Mouse (Mus musculus) liver, adult 2 months (tissue): ENCODE results near the gene Slc16a9. TPM values are rescaled to one million over a fixed set of nuclear protein-coding genes. Genes with fewer than 3 reads are reported as not detected.
A peak's percentile ranks its signal among the peaks of the same experiment; 100 is the strongest.

Experiments used
- DNase-seq: peaks from one replicate; pipeline ENCODE4 v3.0.0-alpha.2; 2011; ENCODE audit warnings: low read depth, low spot score; ENCODE audit errors: extremely low read depth
- H3K27ac ChIP-seq: fragments of 200-500 bp; replicated peaks from 2 replicates; pipeline ENCODE4 v1.5.1; 2012; ENCODE audit warnings: low read depth, mild to moderate bottlenecking, control low read depth, inconsistent platforms, low read length; ENCODE audit not compliant: insufficient read depth
- H3K27me3 ChIP-seq: fragments of 200-500 bp; 2 replicates; pipeline ENCODE4 v1.6.1; 2012; ENCODE audit warnings: mild to moderate bottlenecking, moderate library complexity, low read length, inconsistent platforms; ENCODE audit not compliant: control insufficient read depth, insufficient read depth
- H3K36me3 ChIP-seq: fragments of 200-500 bp; 2 replicates; pipeline ENCODE4 v1.6.1; 2012; ENCODE audit warnings: low read length, inconsistent platforms; ENCODE audit not compliant: control insufficient read depth, insufficient read depth
- H3K4me1 ChIP-seq: fragments of 200-500 bp; 2 replicates; pipeline ENCODE4 v1.6.1; 2011; ENCODE audit warnings: low read length; ENCODE audit not compliant: control insufficient read depth, insufficient read depth
- H3K4me3 ChIP-seq: fragments of 200-500 bp; 2 replicates; pipeline ENCODE4 v1.5.1; 2011; ENCODE audit warnings: low read depth, mild to moderate bottlenecking, control low read depth, low read length, moderate library complexity; ENCODE audit not compliant: insufficient read depth
- H3K79me2 ChIP-seq: fragments of 200-500 bp; 2 replicates; pipeline ENCODE4 v1.6.1; 2012; ENCODE audit warnings: inconsistent platforms, mild to moderate bottlenecking, low read length, moderate library complexity; ENCODE audit not compliant: control insufficient read depth, insufficient read depth
- H3K9ac ChIP-seq: fragments of 200-500 bp; 2 replicates; pipeline ENCODE4 v1.6.1; 2012; ENCODE audit warnings: low read depth, mild to moderate bottlenecking, control low read depth, inconsistent platforms, low read length
- CTCF ChIP-seq: fragments of 200-500 bp; IDR thresholded peaks from 2 replicates; pipeline ENCODE4 v1.5.1; 2011; ENCODE audit warnings: low read depth, low read length, control low read depth
- POLR2A ChIP-seq: fragments of 200-500 bp; IDR thresholded peaks from 2 replicates; pipeline ENCODE4 v1.6.1; 2011; ENCODE audit warnings: low read length, control low read depth; ENCODE audit not compliant: insufficient read depth; ENCODE audit errors: extremely low read depth
- WGBS: fragments of 180-500 bp; shearing (Covaris S2); methylation state at CpG from one replicate; pipeline ENCODE4 v1.1.7; 2018; 5-methylcytosine and 5-hydroxymethylcytosine counted together
- polyA plus RNA-seq: library from polyadenylated mRNA; depleted of rRNA; stranded (reverse); fragments of >200 nt; gene quantifications from 2 replicates; pipeline ENCODE4 v1.2.3, GENCODE M21; 2012; rRNA removed
- total RNA-seq: library from RNA; depleted of rRNA; stranded (reverse); fragments of >200 nt; gene quantifications from 2 replicates; pipeline ENCODE4 v1.2.3, GENCODE M21; 2014; rRNA removed

The Slc16a9 gene
- total RNA-seq (2.4 and 2.8 TPM in 2 replicates), polyA plus RNA-seq (0.80 and 1.7 TPM in 2 replicates)

DNA sequence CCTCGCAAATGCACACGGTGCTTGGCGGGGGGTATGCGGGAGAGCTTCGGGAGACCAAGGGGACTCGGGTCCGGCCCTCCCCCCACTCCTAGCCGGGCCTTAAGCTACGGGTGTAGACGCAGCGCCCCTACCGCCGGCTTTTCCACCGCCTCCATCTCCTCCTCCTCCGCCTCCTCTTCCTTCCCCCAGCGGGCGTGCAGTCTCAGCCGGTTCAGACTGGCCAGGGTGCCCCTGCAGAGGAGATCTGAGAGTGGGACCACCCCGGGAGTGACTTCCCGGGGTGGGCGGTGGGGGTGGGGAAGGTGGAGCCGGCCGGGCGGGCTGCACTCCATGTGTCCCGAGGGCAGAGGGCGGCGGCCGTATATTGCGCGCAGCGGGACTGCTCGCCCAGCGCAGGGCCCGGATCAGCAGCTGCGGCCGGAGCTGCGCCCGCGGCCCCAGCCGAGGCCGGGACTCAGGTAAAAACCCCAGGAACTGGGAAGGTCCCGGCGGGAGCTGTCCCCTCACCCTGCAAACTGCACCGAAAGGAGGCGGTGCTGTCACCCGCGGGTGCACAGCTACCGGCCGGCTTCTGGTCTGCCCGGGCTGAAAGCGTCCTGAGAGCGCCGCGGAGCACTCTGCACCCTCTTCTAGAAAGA lies at the start of gene Slc16a9:
TSS of gene Slc16a9 (plus strand) at position 180 of the 638 bp plus-strand sequence.
- H3K27ac ChIP-seq: peak within 1 kb of the TSS; percentile 45; the same call in 1 of the 2 replicates
- no peaks in the 10 kb centered on the region for H3K4me1 ChIP-seq
- H3K36me3 ChIP-seq: no peaks in the 10 kb centered on the region
- H3K79me2 ChIP-seq: no peaks in the 10 kb centered on the region
- H3K27me3 ChIP-seq: peaks cover 17% of the 10 kb centered on the region; the same call in 1 of the 2 replicates
- 2% methylated on average over 54 of the region's 54 CpGs for WGBS
- DNase-seq: no peak
- TF ChIP-seq CTCF: 0 out of 2 replicates have a peak, but pooled peaks have one; percentile 20
- no peak for TF ChIP-seq POLR2A
- peak within 1 kb of the TSS; percentile 71 for H3K4me3 ChIP-seq
- peak within 1 kb of the TSS; percentile 72 for H3K9ac ChIP-seq

DNA sequence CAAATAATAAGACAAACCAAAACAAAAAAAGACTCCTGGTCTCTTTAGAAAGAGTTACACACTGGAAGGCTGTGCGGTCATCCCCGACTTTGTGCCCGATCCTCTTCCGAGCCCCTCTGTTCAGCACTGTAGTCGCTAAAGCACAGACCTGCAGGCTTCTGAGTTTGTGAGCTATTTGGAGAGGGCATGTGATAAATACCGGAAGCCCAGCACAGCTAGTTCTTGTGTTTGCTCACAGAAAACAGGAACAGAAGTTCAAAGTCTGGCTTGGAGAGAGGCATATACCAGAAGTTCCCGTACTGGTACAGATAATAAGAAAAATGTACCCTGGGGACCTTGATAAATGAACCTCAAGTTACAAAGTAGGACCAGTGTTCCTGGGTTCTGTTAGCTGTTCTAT lies 49.6 kb upstream of the Slc16a9 start:
- TF ChIP-seq CTCF (no peak), POLR2A (no peak)

DNA sequence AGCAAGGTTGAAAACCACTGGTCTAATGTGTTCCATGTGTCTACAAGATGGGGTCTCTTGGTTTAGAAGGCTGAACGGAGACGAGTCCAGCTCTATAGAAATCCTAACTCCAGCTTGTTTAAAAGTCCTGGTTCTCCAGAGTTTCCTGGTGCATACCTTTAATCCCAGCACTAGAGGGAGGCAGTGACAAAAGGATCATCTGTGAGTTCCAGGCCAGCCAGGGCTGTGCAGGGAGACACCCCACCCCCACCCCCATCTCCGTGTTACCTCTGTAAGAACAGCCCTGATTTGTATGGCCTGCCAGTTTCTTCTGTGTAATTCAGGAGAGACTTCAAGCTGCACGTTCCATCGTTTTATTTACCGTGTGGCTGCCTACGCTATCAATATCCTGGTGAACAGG lies 49.1 kb upstream of the Slc16a9 start:
- H3K27ac ChIP-seq: no peak overlapping the region
- DNase-seq: peak; percentile 37
- no peak overlapping the region for H3K9ac ChIP-seq
- no peaks in the 10 kb centered on the region for H3K79me2 ChIP-seq
- no peak overlapping the region for H3K4me3 ChIP-seq
- peaks cover 4% of the 10 kb centered on the region; the same call in 1 of the 2 replicates for H3K36me3 ChIP-seq
- TF ChIP-seq POLR2A (no peak), CTCF (peak; percentile 66)
- WGBS: 33% methylated on average over 7 of the region's 7 CpGs
- H3K27me3 ChIP-seq: no peaks in the 10 kb centered on the region
- H3K4me1 ChIP-seq: 0 out of 2 replicates have a peak, but pooled peaks cover 2% of the 10 kb centered on the region

More for the DNA sequence above, 49.6 kb upstream of the Slc16a9 start:
- no peak overlapping the region for H3K27ac ChIP-seq
- DNase-seq: peak; percentile 71
- 0 out of 2 replicates have a peak, but pooled peaks cover 2% of the 10 kb centered on the region for H3K4me1 ChIP-seq
- WGBS: 33% methylated on average over 7 of the region's 7 CpGs
- no peaks in the 10 kb centered on the region for H3K79me2 ChIP-seq
- H3K9ac ChIP-seq: no peak overlapping the region
- peaks cover 7% of the 10 kb centered on the region; the same call in 1 of the 2 replicates for H3K36me3 ChIP-seq
- no peak overlapping the region for H3K4me3 ChIP-seq
- no peaks in the 10 kb centered on the region for H3K27me3 ChIP-seq

DNA sequence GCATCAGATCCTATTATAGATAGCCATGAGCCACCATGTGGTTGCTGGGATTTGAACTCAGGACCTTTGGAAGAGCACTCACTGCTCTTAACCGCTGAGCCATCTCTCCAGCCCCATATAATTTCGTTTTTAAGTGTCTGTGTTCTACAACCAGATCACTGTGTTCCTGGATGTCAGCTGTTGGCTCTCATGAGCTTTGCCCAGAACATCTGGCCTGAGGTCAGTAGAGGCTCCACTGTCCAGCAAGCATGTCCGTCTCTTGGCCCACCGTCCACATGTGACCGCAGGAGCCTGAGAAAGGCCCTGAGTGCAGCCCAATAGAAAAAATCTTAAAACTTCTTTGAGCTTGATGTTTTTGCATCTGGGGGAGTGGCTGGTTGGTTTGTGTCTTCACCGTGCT lies 48.2 kb upstream of the Slc16a9 start:
- no peaks in the 10 kb centered on the region for H3K27me3 ChIP-seq
- TF ChIP-seq POLR2A (no peak), CTCF (no peak)
- H3K36me3 ChIP-seq: peaks cover 4% of the 10 kb centered on the region; the same call in 1 of the 2 replicates
- H3K27ac ChIP-seq: no peak overlapping the region
- no peak for DNase-seq
- no peak overlapping the region for H3K4me3 ChIP-seq
- no peak overlapping the region for H3K9ac ChIP-seq
- WGBS: 84% methylated on average over 6 of the region's 6 CpGs
- H3K4me1 ChIP-seq: 0 out of 2 replicates have a peak, but pooled peaks cover 2% of the 10 kb centered on the region
- H3K79me2 ChIP-seq: no peaks in the 10 kb centered on the region

DNA sequence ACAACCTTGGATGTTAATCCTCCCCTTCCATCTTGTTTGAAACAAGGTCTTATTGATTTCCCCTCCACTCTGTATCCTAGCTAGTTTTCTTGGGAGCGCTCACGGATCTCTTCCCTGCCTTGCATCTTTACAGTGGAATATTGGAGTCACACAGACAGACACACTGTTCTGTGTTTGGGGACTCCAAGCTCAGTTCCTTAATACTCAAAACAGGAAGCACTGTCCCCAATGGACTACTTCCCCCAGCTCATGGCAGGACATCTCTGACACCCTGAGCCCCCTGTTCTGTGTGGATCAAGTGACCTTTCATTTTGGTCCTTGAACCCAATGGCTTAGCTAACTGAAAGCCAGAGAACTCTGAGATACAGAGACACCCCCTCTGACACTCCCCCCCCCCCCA lies 47.3 kb upstream of the Slc16a9 start:
- Histone ChIP-seq H3K27ac (no peak overlapping the region), H3K4me3 (no peak overlapping the region), H3K9ac (no peak overlapping the region), H3K4me1 (0 out of 2 replicates have a peak, but pooled peaks cover 2% of the 10 kb centered on the region), H3K79me2 (no peaks in the 10 kb centered on the region), H3K36me3 (peaks cover under 1% of the 10 kb centered on the region; the same call in 1 of the 2 replicates), H3K27me3 (no peaks in the 10 kb centered on the region)
- 89% methylated on average over 2 of the region's 2 CpGs for WGBS
- TF ChIP-seq CTCF: no peak
- no peak for TF ChIP-seq POLR2A
- DNase-seq: no peak

DNA sequence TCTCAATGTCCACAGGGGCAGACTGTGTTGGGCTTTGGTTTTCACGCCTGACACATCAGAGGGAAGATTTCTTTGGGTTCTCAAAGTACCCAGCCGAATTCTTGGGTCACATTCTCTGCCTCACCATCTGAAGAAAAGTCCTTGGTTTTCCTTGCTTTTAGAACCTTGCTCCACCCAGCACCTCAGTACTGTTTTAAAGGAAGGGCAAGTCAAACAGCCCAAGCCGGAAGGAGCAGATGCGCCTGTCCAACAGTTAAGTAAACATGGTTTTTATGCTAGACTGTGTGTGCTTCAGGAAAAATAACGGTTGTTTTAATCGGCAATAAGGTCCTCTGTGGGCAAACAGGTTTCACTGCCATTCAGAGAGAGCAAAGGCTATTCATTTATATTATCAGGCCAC lies 46.9 kb upstream of the Slc16a9 start:
- no peak overlapping the region for H3K4me3 ChIP-seq
- WGBS: 63% methylated on average over 6 of the region's 6 CpGs
- no peak for DNase-seq
- no peak overlapping the region for H3K9ac ChIP-seq
- H3K27me3 ChIP-seq: no peaks in the 10 kb centered on the region
- 0 out of 2 replicates have a peak, but pooled peaks cover 2% of the 10 kb centered on the region for H3K4me1 ChIP-seq
- no peak for TF ChIP-seq CTCF
- no peak for TF ChIP-seq POLR2A
- H3K79me2 ChIP-seq: no peaks in the 10 kb centered on the region
- H3K27ac ChIP-seq: no peak overlapping the region
- no peaks in the 10 kb centered on the region for H3K36me3 ChIP-seq
